Mouse (Mus musculus): ENCODE results near the gene Dmpk.
"Not testable (repeated sequence)": the region's sequence is repeated elsewhere in the genome, so short reads cannot be mapped to it uniquely, and the experiment has no call there.

Dmpk gene

DNA sequence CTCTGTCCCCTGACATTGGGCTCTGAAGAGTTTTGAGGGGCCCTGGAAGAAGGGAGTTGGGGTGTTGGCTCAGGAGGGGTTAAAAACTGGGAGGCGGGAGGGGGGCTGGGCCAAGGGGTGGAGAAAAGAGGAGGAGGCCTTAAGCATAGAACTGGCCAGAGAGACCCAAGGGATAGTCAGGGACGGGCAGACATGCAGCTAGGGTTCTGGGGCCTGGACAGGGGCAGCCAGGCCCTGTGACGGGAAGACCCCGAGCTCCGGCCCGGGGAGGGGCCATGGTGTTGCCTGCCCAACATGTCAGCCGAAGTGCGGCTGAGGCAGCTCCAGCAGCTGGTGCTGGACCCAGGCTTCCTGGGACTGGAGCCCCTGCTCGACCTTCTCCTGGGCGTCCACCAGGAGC lies at the start of gene Dmpk:
Gene Dmpk (plus strand): TSS at position 149 of the 400 bp plus-strand sequence.
- DNase-seq: no peak

GRCm38 (mm10) chr7:19044616-19045015 lies 39.0 kb upstream of the Dmpk start:
- no peak for DNase-seq

- no peak for DNase-seq
These were observed 37.2 kb upstream of the Dmpk start for GRCm38 (mm10) chr7:19046286-19047069.

DNA sequence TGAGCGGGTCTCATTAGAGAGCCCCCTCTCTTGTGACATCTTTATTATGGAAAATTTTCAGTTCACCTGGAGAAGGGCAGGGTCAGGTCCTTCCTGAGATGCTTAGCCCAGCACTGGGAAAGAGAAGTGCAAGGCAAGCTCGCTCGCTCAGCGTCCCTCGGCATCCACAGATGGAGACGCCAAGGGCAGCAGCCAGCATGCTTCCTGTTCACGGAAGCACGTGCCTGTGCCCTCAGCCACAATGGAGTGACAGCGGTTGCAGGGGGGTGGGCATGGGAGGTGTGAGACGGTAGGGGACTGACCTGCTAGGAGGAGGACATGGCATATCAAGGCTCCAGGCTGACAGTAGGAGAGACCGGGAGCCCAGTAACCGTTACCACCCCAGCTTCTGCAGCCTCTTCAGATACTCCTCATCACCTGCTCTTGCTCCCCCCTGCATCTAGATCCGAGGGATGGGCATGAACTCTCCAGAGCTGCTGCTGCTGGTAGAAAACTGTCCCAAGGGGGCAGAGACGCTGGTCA lies 35.6 kb upstream of the Dmpk start:
- no peak for DNase-seq

DNA sequence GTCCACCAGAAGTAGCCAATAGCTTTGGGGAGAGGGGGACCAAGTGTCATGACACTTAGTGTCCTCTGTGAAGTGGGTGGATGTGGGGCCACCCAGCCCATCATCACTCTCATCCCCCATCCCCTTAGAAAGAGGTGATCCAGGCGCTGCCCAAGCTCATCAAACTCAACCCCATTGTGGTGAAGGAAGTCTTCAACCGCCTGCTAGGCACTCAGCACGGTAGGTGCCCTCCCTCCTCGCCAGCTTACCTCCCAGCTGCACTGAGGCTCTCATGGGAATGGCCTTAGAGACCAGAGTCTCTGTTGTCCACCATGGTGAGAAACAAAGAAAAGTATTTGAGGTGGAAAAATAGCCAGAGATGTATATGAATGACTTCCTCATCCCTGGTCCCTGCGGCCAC lies 34.4 kb upstream of the Dmpk start:
- no peak for DNase-seq

GRCm38 (mm10) chr7:19050172-19050571 lies 33.5 kb upstream of the Dmpk start:
- peak; percentile 66 for DNase-seq

- DNase-seq: no peak
These were observed 32.5 kb upstream of the Dmpk start for GRCm38 (mm10) chr7:19051161-19051560.

DNA sequence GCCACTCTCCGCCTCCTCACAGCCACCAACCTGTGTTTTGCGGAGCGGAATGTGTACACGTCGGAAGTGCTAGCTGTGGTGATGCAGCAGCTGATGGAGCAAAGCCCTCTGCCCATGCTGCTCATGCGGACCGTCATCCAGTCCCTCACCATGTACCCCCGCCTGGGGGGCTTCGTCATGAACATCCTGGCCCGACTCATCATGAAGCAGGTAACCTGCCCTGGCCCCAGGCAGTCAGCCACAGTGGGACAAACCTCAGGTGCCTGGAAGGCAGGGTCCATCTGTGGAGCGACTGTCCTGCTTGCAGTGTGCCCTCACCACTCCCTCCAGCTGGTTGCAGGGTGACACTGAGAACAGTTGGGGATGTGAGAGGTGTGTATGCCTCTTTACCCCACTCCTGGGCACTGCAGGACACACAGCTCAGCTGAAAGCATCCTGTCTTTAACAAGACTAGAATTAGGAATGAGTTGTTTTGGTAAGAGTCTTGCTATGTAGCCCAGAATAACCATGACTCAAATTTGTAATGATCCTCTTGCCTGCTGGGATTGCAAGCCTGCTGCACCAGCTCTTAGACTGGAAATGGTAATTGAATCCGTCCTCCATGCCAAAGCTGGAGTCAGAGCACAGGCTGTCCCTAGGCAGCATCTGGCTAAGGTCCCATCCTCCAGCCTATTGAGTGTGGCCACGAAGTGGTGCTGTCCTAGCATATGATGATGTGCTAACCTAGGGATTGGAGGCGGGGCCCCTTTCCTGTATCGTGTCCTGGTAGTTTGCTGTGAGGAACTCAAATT lies 31.1 kb upstream of the Dmpk start:
- peak; percentile 79 for DNase-seq

DNA sequence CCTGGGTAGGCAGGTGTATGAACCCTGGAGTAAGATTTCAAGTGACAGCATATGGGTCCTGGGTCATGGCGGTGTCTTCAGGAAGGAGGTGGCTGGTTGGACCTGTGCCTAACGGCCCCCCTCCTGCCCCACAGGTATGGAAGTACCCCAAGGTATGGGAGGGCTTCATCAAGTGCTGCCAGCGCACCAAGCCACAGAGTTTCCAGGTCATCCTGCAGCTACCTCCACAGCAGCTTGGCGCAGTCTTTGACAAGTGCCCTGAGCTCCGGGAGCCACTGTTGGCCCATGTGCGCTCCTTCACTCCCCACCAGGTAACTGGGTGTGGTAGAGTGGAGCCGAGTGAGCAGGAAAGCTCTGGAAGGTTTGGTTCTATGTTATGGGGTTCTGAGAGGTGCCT lies 30.5 kb upstream of the Dmpk start:
- DNase-seq: no peak

DNA sequence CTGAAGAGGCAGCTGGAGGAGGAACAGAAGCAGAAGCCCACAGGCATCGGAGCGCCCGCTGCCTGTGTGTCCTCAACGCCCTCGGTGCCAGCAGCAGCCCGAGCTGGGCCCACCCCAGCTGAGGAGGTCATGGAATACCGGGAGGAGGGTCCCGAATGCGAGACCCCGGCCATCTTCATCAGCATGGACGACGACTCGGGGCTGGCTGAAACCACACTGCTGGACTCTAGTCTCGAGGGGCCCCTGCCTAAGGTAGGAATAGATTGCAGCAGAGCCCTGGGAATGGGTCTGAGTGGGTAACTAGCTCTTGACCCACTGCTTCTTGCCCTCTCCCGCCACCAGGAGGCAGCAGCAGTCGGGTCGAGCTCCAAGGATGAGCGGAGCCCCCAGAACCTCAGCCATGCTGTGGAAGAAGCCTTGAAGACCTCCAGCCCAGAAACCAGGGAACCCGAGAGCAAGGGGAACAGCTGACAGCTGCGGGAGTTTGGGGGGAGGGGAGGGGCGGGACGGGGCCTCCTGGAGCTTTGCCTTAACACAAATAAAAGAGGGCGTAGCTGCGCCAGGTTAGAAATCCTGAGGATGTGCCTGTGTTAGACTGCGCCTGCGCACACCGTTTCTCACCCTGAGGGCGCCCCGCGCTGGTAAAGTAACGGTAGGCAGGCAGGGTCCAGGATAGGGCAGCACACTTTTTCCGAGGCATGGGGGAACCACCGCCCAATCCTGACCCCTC lies 29.4 kb upstream of the Dmpk start, which contains the start of gene Rsph6a:
Gene Rsph6a (plus strand): TSS at position 644 of the 730 bp plus-strand sequence.
- DNase-seq: peak; percentile 30

DNA sequence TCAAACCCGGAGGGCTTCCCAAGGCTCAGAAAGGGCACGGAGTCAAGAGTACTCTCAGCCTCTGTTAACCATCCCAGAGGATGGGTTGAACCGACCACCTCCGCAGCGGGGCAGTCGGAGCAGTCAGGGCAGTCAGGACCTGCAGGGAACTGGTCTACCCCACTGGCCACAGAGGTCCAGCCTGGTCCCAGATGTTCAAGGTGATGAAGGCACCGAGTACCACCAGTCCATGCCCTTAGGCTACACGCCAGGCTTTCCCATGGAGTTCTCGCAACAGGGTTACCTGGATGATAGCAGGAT lies 28.9 kb upstream of the Dmpk start:
- no peak for DNase-seq

DNA sequence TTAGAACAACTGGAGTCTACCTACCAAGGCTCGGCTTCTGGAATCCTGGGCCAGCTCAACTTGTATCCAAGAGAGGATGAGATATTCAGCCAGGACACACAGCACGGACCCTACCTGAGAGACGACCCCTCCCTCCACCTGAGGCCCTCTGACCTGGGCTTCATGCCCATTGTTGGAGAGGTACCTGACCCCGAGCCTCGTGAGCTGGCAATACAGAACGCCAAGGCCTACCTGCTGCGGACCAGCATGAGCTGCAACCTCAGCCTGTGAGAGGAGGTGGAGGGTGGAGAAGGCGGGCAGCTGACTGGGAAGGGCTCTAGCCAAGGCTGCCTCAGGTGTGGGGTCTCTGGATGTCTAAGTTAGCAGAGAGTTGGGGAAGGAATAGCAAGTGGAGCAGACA lies 28.5 kb upstream of the Dmpk start:
- no peak for DNase-seq

GRCm38 (mm10) chr7:19057405-19057804 lies 26.2 kb upstream of the Dmpk start:
- DNase-seq: no peak

DNA sequence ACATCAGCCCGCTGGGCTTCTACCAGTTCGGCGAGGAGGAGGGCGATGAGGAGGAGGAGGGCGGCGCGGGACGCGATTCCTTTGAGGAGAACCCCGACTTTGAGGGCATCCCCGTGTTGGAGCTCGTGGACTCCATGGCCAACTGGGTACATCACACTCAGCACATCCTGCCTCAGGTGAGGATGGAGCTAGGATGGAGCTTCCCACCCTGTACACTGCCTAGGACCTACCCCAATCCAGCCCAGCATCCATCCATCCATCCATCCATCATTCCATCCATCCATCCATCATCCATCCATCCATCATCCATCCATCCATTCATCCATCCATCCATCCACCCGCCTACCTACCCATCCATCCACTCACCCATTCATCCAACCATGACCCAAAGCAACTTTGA lies 17.8 kb upstream of the Dmpk start:
- DNase-seq: no peak

GRCm38 (mm10) chr7:19067063-19067462 lies 16.6 kb upstream of the Dmpk start:
- no peak for DNase-seq

DNA sequence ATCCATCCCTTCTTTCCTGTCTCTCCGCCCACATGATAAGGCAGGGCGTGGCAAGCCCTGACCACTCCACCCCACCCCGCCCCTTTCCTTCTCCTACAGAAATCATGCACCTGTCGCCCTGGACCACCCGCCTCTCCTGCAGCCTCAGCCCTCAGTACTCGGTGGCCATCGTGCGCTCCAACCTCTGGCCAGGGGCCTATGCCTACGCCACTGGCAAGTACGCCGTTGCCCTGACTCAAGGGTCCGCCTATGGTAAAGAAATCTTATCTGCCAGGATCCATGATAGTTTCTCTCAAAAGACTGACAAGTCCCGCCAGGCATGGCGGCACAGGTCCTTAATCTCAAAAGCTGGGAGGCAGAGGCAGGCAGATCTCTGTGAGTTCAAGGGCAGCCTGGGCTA lies 15.7 kb upstream of the Dmpk start:
- DNase-seq: no peak

DNA sequence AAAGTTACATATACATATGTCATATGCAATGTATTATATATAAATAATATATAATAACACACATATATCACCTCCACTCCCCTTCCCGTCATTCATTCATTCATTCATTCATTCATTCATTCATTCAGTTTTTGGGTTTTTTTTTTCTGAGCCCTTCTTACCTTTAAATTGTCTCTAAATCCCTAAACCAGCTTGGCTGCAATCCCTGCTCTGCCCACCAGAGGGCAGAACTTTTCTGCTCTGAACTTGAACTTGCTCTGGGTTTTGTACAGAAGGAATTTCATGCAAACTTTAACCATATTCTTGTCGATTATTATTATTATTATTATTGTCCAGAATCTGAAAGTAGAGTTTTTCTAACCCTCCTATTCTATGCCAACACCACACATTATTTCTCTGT lies 14.9 kb upstream of the Dmpk start:
- DNase-seq: no peak

DNA sequence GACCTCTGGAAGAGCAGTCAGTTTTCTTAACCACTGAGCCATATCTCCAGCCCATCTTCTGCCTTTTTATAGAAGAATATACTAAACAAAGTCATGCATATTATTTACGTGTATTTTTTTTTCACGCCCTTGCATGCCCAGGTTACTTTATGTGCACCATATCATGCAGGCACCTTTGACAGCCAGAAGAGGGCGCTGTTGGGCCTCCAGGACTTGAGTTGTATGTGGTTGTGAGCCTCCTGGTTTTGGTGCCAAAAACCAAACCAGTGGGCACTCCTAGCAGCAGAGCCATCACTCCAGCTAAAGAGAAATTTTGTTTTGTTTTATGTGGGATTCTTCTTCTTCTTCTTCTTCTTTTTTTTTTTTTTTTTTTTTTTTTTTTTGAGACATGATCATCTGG lies 14.1 kb upstream of the Dmpk start:
- DNase-seq: no peak

DNA sequence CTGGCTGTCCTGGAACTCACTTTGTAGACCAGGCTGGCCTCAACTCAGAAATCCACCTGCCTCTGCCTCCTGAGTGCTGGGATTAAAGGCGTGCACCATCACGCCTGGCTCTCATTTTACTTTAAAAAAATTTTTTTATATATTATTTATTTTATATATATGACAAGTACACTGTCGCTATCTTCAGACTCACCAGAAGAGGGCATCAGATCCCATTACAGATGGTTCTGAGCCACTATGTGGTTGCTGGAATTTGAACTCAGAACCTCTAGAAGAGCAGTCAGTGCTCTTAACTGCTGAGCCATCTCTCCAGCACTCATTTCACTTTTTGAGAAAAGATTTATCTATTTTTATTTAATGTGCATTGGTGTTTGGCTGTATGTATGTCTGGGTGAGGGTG lies 12.6 kb upstream of the Dmpk start:
- not testable (repeated sequence) for DNase-seq

DNA sequence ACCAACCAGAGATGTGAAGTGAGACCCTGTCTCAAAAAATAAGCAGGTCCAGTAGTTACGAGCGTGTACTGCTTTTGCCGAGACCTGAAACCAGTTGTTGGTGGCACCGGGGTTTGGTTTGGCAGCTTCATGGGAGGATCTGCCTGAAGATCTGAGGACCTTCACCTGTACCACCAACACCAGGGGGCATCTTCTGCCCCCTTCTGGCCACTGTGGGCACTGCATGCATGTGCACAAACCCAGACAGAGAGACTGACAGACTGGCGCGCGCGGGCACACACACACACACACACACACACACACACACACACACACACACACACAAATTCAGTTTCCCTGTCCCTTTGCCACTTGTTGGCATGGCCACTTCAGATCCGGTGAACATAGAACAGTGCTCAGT lies 10.1 kb upstream of the Dmpk start:
- no peak for DNase-seq

GRCm38 (mm10) chr7:19074494-19074893 lies 9.2 kb upstream of the Dmpk start:
- no peak for DNase-seq

DNA sequence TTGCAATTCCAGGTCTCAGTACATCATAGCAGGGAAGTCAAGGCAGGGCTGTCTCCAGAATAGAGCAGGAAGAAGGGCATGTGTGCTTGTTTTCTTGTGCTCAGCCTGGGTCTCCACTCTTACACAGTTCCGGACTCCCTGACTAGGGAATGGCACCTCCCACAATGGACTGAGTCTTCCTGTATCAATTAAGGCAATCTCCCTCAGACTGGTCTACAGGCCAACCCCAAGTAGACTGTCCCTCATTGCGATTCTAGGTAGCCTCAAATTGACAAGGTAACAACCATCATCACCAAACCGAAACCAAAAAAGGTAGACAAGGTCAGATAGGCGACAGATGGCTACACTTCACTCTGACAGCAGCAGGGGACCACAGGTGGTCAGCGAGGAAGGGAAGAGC lies 8.4 kb upstream of the Dmpk start:
- no peak for DNase-seq
